Mouse (Mus musculus) embryonic stem cell, embryonic (primary cell): ENCODE measurements around the gene Ncaph2.

Experiments
- CTCF ChIA-PET, 4 experiments: fragments of 300-600 bp in 2 of 4; fragments of 350-600 bp in 2 of 4; sonication (Branson Sonifier 250); formaldehyde crosslinking; loops; one replicate each; lab custom pipeline; 2022; ENCODE audit warnings: inconsistent platforms in 2 of 4; lab: Charles Lee
- POLR2A ChIA-PET, 4 experiments: fragments of 300-600 bp in 2 of 4; fragments of 350-600 bp in 2 of 4; sonication (Branson Sonifier 250); formaldehyde crosslinking; loops; one replicate each; lab custom pipeline; 2022; ENCODE audit warnings: antibody characterized with exemption in 4 of 4, inconsistent platforms in 1 of 4; lab: Charles Lee

Gene Ncaph2

DNA sequence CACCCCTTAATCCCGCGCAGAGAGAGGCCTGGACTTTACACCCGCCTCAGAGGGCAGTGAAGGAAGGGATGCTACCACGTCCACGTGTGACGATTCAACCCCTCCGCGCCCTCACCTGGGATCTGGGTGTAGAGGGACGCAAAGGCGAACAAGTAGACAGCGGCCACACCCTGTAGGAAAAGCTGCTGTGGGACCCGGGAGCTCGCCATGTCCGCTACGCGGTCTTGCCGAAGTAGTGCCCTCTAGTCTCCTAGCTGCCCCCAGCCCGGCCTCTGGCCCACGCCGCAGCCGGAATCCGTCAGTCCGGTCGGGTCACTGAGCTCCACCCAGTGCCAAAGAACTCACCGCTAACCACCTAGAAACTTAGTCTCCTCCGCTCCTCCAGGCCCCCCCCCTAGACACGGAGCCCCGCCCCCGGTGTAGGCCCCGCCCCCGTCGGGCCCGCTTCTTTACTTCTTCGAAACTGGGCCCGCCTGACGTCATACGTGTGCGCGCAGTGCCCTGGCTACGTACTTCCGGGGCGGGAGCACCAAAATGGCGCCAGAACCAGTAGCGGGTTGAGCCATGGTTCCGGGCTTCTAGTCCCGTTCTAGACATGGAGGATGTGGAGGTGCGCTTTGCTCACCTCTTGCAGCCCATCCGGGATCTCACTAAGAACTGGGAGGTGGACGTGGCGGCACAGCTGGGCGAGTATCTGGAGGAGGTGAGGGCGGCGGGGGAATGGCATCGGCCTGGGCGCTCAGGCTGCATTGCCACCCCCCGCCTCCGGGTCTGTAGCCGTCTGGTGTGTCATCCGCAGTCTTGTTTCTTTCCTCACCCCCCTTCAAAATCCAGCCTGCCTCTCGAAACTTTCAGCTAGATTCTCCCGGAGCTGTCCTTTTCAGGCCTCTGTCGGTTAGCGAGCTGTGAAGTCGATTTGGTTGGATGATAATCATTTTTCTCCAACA lies at the start of gene Ncaph2, which contains the start of gene Lmf2:
Gene Ncaph2, plus strand, starts transcription at position 479 of the 947 bp plus-strand sequence.
Gene Lmf2, minus strand, starts transcription at position 419 of the 947 bp plus-strand sequence.
- POLR2A ChIA-PET: interaction anchor here in 3 of 4 experiments (0.5 to 16.3 kb wide), 51 partner anchors 9 to 896 kb away, joined by 3 to 248 read pairs (median 4); partner anchors contain the start of genes C730034F03Rik (in 3 of the 3), Chkb (in 3 of the 3), Cpt1b (in 3 of the 3) and Sco2 (in 3 of the 3)
- CTCF ChIA-PET: interaction anchor here (0.6 to 4.5 kb wide), 7 partner anchors 17 to 160 kb away, joined by 3 to 30 read pairs (median 3); partner anchors contain the start of genes Sco2 (in 3 of the 4), Dennd6b (in 1 of the 4) and Sbf1 (in 1 of the 4)

DNA sequence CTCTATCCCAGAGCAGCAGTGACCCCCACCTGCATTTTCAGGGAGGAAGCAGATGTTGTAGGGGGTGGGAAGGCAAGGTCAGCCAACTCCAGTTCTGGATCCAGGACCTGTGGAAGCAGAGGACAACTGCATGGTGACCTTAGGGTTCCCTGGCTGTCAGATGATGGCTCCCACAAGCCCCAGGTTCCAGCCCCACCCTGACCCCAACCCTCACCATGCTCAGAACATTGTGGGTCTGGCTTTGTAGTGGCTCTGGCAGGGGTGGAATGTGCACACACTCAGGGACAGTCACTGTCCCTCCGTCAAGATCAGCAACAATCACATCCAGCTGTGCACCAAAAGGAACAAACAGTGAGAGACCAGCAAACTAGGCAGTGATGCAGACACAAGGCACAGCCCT lies 49.6 kb upstream of the Ncaph2 start:
- ChIA-PET POLR2A (interaction anchor here (0.8 to 1.5 kb wide), 4 partner anchors 9 kb away, joined by 3 to 6 read pairs (median 4); partner anchors contain the start of gene Sbf1 (in 3 of the 4)), CTCF (interaction anchor here in 3 of 4 experiments (0.6 to 1.8 kb wide), 4 partner anchors 9 to 304 kb away, joined by 3 to 5 read pairs (median 4); partner anchors contain the start of gene Sbf1 (in 1 of the 3))

DNA sequence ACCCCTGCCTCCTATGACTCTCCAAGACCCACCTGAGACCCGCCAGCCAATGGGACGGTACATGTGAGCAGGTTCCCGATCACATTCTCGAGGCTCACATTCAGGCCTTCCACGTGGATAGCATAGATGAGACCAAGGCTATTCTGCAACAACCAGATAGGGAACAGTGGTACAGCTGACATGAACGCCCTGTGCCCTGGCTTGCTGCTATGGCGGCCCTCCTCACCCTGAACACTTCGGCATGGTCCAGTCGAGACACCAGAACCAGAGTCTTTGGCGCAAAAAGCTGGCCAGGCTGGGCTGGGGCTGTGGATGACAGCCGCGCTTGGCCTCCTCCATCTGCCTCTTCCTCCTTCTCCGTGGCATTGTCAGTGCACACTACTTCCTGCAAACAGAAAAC lies 48.1 kb upstream of the Ncaph2 start:
- POLR2A ChIA-PET: interaction anchor here in 1 of 4 experiments (0.9 to 1.2 kb wide), 4 partner anchors 16 to 147 kb away, joined by 3 to 5 read pairs (median 4); no protein-coding TSS in a partner anchor
- CTCF ChIA-PET: interaction anchor here in 1 of 4 experiments (1.8 kb wide), 1 partner anchor 8 kb away, joined by 4 read pairs; the partner anchor contains the start of gene Sbf1

DNA sequence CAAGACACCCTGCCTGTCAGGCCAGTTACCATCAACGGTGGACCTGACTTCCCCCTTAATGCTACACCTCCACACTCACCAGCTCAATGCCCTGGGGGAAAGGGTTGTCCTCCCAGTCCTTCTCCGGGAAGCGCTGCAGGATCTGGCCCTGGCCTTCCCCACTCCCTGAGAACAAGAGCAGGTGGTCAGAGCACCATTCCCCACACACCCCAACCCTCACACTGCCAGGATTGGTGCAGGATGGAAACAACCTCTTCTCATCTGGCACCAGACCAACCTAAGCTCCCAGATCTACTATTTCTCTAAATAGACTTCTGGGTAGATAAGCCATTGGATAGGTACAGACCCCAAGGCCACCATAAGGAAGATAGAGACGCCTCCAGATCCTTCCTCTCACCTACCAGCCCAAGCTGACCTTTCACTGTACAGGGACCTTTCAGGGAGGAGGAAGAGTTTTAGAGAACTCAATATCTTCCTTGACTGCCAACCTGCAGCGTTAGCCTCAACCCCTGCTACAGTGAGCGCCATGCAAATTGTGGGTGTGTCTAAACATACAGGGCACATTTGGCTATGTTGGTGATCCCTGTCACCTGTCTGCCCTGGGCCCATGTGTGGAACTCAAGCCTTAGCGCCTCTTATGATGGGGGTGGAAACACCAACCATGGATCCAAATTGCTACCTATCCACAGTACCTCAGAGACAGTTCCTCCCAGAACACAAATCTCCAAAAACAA lies 46.9 kb upstream of the Ncaph2 start:
- ChIA-PET CTCF (no interaction called here), POLR2A (interaction anchor here in 3 of 4 experiments (0.6 to 1.2 kb wide), 8 partner anchors 15 to 387 kb away, joined by 3 to 6 read pairs (median 4); partner anchors contain the start of genes Lmf2 (in 1 of the 3) and Ncaph2 (in 1 of the 3))

DNA sequence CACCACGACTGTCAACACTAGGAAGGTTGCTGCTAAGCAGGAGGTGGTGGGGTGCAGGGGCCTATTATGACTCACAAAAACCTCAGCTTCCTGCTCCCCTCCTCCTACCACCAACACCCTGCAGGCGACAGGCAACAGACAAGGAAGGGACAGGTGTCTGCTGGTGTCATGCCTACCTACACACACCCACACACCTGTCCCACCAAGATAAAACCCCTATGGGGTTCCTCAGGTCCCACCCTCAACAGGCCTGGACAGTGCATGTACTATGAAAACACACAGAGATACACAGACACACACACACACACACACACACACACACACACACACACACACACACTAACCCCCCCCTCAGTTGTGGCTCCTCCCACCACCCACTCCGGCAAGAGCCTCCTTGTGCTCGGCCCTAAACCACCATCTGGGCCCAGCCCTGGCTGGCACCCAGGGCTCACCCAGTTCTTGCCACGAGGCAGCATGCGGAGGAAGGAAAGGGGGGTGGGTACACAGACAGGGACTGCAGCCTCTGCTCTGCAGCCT lies 45.5 kb upstream of the Ncaph2 start:
- CTCF ChIA-PET: interaction anchor here in 1 of 4 experiments (1.1 kb wide), 1 partner anchor 140 kb away, joined by 5 read pairs; no protein-coding TSS in a partner anchor
- POLR2A ChIA-PET: interaction anchor here in 2 of 4 experiments (0.5 to 3.4 kb wide), 4 partner anchors 10 to 510 kb away, joined by 3 to 12 read pairs (median 4); partner anchors contain the start of gene Adm2 (in 1 of the 2)

DNA sequence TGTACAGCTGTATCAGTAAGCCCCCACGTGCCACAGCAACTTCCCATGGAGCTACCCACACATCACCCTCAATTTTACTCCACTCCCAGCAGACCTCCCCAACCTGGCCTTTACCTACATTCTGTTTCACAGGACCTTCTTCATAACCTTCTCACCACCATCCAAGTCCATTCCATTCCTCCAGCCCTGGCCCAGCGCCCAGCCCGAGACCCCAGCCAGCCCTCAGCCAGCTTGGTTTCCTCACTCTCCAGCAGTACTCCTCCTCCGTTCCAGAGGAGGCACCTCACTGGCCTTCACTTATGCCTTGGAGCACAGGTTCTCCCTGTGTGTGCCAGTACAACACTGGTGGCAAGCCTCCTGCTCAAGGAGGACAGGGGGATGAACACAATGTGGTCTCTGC lies 42.2 kb upstream of the Ncaph2 start:
- ChIA-PET POLR2A (interaction anchor here in 1 of 4 experiments (1.2 to 3.4 kb wide), 2 partner anchors 10 to 43 kb away, joined by 3 to 12 read pairs; partner anchors contain the start of gene Adm2), CTCF (interaction anchor here in 1 of 4 experiments (0.5 kb wide), 1 partner anchor 103 kb away, joined by 4 read pairs; no protein-coding TSS in a partner anchor)

DNA sequence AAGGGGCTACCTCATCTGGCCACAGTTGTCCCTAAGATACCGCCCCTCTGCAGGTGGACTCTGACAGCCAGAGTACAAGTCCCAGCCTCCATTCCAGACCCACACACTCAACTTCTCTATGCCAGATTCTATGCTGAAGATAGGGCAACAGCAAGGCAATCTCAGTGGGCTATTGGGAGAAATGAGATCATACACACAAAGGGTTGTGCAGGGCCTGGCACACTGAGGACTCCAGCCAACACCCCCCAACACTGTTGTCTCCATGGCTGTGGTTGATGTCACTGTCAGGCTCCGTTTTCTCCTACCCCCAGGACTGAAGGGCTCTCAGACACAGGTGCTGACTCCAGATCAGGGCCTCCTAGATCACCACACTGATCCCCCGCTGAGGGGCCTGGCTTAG lies 41.4 kb upstream of the Ncaph2 start:
- CTCF ChIA-PET: interaction anchor here in 1 of 4 experiments (1.7 to 2.0 kb wide), 3 partner anchors 41 to 185 kb away, joined by 5 to 9 read pairs (median 9); partner anchors contain the start of genes Hdac10, Lmf2, Ncaph2 and Sco2
- POLR2A ChIA-PET: interaction anchor here in 2 of 4 experiments (1.0 to 2.2 kb wide), 6 partner anchors 9 to 136 kb away, joined by 3 to 14 read pairs (median 7); partner anchors contain the start of genes Adm2 (in 1 of the 2) and Miox (in 1 of the 2)

DNA sequence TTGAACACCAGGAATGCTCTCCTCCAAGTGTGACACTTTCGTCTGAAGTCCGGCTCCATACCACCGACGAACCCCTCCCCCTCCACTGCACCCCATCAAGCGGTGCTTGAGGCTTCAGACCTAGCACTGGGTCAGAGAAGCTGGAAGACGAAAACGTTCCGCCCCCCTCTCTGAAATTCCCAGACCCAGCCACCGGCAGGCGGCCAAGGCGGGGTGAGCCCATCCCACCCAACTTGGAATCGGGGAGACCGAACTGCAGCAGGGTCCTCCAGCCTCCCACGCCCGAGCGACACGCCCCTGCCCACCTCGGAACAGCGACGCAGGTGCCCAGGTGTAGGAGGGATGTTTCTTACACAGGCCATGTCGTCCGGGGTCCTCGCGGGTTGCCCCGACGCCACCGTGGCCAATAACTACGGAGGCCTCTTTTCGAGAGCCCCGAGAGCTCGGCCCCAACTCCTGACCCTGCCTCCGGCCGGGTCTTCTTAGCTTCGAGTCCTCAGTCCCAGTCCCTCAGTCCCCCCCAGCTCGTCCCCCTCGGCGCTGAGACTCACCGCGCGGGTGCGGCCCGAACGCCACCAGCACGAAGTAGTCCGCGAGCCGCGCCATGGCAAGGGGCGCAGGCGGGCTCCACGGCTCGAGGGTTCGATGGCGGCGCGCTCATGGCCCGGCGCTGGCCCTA lies 40.9 kb upstream of the Ncaph2 start:
- CTCF ChIA-PET: interaction anchor here (0.5 to 2.0 kb wide), 27 partner anchors 8 to 487 kb away, joined by 3 to 9 read pairs (median 4); partner anchors contain the start of genes Sco2 (in 2 of the 4), Hdac10 (in 1 of the 4), Lmf2 (in 1 of the 4) and Ncaph2 (in 1 of the 4)
- POLR2A ChIA-PET: interaction anchor here (0.5 to 2.2 kb wide), 48 partner anchors 8 to 607 kb away, joined by 3 to 14 read pairs (median 4); partner anchors contain the start of genes Cpt1b (in 2 of the 4), Adm2 (in 1 of the 4), C730034F03Rik (in 1 of the 4) and Chkb (in 1 of the 4)

DNA sequence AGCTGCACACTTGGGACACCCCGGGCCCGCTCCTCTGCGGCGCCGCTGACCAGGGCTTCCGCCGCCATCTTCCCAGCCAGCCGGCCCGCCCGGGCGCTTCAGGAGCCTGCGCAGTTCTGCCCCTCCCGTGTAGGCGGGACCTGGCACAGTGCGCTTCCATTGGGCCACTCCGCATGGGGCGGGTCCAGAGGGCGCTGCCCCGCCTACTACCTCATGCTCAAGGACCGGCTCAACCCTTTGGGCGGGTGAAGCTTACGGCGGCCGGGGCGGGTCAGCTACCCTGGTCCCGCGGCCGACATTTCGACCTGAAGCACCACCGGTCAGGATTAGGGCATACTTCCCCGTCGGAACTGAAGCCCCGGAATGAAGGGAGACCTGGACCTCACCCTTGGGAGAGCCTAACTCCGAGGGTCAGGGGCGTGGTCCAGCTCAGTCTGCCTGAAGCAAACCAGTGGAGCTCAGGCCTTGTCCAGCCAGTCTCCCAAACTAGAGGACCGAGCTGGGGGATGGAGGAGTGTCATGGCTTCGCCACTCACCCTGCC lies 40.3 kb upstream of the Ncaph2 start, which contains the start of gene Sbf1:
Gene Sbf1, minus strand, starts transcription at position 122 of the 542 bp plus-strand sequence.
- ChIA-PET CTCF (interaction anchor here (0.6 to 2.0 kb wide), 41 partner anchors 8 to 768 kb away, joined by 3 to 12 read pairs (median 4); partner anchors contain the start of genes Sco2 (in 2 of the 4), Dennd6b (in 1 of the 4), Hdac10 (in 1 of the 4) and Lmf2 (in 1 of the 4)), POLR2A (interaction anchor here (0.5 to 2.2 kb wide), 58 partner anchors 8 to 607 kb away, joined by 3 to 14 read pairs (median 4); partner anchors contain the start of genes C730034F03Rik (in 1 of the 4), Chkb (in 1 of the 4), Cpt1b (in 1 of the 4) and Gm44502 (in 1 of the 4))

DNA sequence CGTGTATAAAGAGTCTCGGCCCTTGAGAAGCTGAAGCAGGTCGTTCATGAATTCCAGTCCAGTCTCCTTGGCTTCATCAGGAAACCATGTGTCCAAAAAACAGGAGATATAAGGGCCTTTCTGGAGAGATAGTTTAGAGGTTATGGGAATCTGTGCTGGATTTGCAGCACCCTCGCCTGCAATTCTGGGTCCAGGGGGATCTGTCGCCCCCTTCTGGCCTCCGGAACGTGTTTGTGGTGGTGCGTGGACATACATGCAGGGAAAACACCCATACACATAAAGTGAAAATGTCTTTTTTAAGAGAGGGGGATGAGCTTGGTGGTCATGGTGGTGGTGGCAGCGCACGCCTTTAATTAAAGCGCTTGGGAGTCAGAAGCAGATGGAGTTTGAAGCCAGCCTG lies 39.4 kb upstream of the Ncaph2 start:
- POLR2A ChIA-PET: interaction anchor here in 3 of 4 experiments (0.6 to 2.2 kb wide), 20 partner anchors 8 to 188 kb away, joined by 3 to 14 read pairs (median 5); partner anchors contain the start of genes Hdac10 (in 1 of the 3), Lmf2 (in 1 of the 3), Miox (in 1 of the 3) and Ncaph2 (in 1 of the 3)
- CTCF ChIA-PET: interaction anchor here (0.6 to 2.0 kb wide), 14 partner anchors 11 to 657 kb away, joined by 3 to 9 read pairs (median 4); partner anchors contain the start of genes Dennd6b (in 1 of the 4) and Sco2 (in 1 of the 4)

DNA sequence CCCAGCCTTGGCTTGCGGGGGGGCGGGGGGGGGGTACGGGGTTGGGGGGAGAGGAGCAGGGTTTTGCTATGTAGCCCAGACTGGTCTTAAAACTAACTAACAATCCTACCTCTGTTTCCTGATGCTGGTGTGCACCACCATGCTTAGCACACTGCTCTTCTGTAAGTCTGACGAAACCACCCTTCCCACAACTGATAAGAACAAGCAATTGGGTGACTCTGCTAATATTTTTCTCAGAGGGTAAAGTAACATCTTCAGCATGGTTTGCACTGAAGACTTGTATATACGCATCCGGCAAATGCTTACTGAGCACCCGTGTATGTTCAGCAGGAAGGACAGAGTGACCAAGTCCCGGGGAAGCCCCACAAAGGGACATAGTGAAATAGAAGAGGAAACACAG lies 34.3 kb upstream of the Ncaph2 start:
- CTCF ChIA-PET: no interaction called here
- POLR2A ChIA-PET: interaction anchor here in 2 of 4 experiments (0.6 to 3.2 kb wide), 2 partner anchors 10 to 42 kb away, joined by 3 to 12 read pairs; no protein-coding TSS in a partner anchor

DNA sequence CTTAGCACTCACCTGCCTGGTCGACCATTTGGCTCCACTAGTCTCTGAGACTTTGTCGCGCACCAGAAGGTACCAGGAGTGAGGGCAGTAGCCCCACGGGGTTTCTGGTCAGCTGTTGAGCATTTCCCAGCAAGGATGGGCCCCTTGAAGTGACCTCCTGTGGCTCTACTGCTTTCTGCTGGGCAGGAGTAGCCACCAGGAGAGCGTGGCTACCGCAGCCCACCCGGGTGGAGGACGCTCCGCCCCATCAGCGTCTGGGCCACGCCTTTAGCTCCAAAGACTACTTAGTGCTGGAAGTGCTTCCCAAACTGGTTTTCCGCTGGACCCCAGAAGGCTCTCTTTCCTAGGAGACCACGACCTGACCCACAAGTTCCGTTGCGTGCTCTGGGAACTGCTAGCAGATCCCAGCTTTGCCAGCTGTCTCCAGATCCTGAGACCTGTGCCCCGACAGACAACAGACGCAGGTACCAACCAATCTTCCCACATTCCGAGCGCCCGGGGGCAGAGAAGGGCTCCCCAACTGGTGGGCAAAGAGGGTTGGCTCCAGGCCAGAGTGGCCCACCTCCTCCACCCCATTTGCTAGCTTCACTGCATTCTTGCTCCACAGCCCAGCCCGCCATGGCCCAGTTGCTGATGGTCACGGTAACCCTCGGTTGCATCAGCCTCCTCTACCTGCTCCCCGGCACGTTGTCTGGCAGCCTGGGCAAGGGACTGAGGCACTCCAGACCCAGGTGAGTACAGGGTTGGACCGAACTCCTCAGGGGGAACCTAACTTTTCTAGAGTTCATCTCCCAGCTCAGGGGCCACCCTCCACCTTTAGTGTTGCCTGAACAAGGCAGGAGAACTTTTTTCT lies 32.6 kb upstream of the Ncaph2 start, which contains the start of gene Adm2:
Gene Adm2, plus strand, starts transcription at position 51 of the 853 bp plus-strand sequence.
- ChIA-PET CTCF (interaction anchor here in 3 of 4 experiments (0.6 to 1.7 kb wide), 7 partner anchors 8 to 660 kb away, joined by 3 to 6 read pairs (median 4); partner anchors contain the start of gene Sbf1 (in 3 of the 3)), POLR2A (interaction anchor here (0.9 to 3.2 kb wide), 33 partner anchors 8 to 614 kb away, joined by 3 to 37 read pairs (median 4); partner anchors contain the start of genes Hdac10 (in 2 of the 4), Lmf2 (in 2 of the 4), Miox (in 2 of the 4) and Ncaph2 (in 2 of the 4))

DNA sequence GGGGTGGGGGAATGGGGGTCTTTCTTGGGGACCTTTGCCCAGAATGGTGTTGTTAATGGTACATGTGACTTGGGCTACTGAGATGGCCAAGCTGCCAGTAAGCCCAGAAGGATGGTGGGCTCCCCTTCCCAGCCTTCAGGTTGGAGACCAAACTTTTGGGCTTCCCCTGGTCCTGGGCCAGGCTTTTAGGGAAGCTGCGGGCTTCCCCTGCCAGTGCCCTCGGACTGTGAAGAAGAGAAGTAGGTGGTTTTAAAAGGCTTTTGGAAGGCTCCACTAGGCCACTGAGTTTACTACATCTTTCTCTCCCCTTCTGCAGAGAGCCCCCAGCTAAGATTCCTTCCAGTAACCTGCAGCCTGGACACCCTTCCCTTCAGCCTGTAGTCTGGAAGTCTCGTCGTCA lies 31.9 kb upstream of the Ncaph2 start:
- POLR2A ChIA-PET: interaction anchor here (0.6 to 3.2 kb wide), 27 partner anchors 8 to 615 kb away, joined by 3 to 37 read pairs (median 4); partner anchors contain the start of genes Sbf1 (in 3 of the 4), Hdac10 (in 2 of the 4), Lmf2 (in 2 of the 4) and Miox (in 2 of the 4)
- CTCF ChIA-PET: interaction anchor here in 3 of 4 experiments (0.6 to 1.7 kb wide), 5 partner anchors 8 to 129 kb away, joined by 3 to 6 read pairs (median 4); partner anchors contain the start of gene Sbf1 (in 3 of the 3)
